Mouse (Mus musculus): ENCODE measurements around the gene Ube3b.

Gene Ube3b

DNA sequence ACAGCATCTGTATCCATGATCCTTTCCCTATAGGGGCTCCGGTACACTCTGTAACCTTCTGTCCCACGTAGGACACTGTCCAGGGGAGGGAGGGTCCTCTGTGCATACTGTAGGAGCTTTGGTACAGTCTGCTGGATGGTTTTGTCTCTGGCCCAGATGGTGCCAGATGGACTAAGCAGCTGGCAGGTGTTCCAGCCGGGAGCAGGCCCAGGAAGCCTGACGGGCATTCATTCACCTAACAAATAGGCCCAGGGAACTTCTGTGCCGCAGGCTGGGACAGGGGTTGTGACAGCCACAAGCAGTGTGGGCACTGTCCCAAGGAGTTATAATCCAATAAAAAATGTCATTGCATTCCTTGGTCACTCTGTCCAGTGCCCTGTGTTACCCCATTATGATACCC is 43.6 kb downstream of the Ube3b start:
- DNase-seq (ENCODE audit: low spot score) = no peak

DNA sequence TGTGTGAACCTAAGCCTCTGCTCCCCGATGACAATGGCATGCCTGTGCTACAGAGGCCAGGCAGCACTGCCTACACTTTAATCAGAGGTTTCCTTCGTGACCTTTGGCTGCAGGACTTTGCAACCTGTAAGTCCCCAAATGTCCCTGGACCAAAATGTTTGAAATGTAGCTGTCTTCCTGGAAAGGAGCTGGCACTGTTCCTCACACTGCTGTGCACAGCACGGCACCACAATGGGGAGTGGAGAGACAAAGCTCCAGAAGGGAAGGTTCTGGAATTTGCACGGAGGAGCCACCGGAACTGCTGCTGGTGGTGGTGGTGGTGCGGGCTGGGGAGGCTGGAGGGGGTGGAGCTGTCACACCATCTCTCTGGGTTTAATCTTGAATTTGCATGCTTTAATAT is 46.3 kb downstream of the Ube3b start:
- no peak for DNase-seq (ENCODE audit: low spot score)

DNA sequence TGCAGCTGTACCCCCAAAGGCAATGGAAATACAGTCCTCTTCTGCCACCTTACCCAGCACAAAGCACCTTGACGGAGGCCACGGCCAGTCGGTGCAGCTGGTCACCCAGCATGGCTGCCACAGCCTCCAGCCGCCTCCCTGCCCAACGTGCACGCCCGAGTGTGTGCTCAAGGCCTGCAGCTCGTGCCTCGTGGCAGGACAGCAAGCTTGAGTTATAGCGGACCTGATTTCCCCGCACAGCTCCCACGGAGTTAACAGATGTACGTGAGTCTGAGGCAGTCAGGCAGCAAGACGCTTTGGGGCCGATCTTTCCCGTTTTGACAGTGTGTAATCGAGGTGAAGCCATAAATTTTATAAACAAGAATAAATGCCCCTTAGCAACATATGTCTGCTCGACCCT is 48.2 kb downstream of the Ube3b start:
- no peak for DNase-seq (ENCODE audit: low spot score)

DNA sequence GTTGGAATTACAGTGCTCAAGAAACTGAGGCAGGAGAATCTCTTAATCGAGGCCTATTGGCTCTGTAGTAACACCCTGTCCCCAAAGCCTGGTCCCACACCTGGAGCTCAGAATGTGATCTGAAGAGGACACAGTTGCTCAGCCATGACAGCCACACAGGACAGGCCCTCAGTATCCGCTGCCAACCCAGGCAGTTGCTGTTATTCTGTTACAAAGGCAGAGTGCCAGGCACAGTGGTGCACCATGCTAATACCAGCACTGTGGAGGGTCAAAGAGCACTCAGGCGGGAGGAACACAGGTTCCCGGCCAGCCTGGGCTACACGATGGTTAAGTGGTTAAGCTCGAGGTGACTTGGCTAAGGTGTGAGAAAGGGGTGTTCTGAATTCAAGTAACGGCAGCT is 49.4 kb downstream of the Ube3b start:
- no peak for DNase-seq (ENCODE audit: low spot score)

DNA sequence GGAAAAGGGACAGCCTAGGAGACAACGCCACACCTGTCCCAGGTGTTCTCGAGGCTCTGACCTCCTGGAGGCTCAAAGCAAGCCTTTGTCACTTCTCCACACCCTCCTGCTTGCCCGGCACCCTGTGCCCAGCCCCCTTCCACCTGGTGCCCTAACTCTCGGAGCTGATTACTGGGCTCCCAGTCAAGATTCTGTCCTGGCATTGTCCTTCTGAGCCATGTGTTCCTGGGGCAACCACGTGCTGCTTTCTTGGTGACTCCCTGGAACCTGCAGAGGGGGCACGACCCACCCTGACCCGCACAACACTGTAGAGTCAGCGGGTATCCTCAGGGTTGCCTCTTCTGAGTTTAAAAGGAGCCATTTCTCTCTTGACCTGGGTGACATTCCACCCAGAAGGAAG is 54.0 kb downstream of the Ube3b start:
- DNase-seq (ENCODE audit: low spot score) = no peak

DNA sequence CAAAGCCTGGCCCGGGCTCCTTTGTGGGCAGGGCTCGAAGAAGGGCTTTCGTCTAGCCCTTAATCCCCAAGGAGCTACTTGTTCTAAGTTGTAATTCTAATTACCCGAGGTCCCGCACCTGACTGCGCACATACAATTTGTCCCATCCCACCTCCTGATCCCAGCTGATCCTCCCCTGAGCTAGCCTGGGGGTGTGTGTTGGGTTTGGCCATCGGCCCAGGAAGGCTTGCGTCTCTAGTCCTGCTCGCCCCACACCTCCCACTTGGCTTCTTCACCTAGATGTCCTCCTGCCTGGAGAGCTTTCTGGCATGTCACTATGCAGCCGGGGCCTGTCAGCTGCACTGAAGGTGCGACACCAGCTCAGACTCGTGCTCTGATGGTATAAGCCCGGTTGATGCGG is 55.2 kb downstream of the Ube3b start:
- no peak for DNase-seq (ENCODE audit: low spot score)

DNA sequence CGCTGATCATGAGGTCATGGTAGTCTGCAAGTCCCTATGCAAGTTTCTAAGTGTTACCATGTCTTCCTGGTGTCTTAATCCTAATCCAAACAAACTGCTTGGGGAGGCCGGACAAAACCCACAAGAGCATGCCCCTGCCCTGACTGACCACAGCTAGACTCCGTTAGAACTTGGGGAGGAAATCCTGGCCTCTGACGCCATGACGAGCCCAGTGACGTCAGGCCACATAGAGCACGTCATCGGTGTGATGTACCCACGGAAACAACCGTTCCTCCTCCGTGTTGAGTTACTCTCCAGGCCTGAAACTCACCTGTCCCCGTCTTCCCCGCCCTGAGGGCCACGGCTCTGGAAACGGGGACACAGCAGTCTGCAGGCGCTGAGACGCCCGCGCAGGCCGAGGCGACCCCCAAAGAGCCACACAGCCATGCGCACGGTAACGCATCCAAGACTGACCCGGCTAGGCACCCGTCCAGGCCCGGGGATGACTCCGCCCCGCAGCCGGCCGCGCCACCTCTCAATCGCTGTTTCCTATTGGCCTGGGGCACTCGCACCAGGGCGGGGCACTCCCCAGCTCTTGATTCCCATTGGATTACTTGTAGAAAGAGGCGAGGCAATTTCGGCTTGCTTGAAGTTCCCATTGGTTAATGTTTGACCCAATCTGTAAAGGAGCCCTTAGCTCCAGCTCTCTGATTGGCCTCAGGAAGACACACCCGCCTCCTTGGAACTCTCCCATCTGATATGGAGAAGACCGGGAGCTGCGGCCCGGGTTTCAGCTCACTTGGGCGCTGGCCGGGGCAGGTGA is 63.4 kb downstream of the Ube3b start, which contains the start of the genes Mmab and Mvk:
Gene Mmab, minus strand, starts transcription at position 495 of the 802 bp plus-strand sequence.
Gene Mvk, plus strand, starts transcription at position 704 of the 802 bp plus-strand sequence.
- peak; percentile 99 for DNase-seq (ENCODE audit: low spot score)

DNA sequence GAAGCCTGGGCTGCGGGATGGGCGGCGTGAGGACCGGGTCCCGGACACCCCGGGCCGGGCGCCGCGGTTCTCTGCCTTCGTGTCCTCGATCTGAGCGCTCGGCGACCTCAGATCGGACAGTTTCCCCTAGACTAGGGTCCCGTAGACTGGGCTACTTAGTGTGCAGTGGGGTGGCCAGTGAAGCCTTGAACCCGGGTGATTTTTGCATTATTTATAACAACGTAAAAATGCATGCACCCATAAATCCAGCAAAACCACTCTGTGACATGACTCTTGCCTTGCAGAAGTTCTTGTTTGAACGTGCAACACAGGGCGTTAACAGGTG is 63.9 kb downstream of the Ube3b start:
- DNase-seq (ENCODE audit: low spot score) = no peak

DNA sequence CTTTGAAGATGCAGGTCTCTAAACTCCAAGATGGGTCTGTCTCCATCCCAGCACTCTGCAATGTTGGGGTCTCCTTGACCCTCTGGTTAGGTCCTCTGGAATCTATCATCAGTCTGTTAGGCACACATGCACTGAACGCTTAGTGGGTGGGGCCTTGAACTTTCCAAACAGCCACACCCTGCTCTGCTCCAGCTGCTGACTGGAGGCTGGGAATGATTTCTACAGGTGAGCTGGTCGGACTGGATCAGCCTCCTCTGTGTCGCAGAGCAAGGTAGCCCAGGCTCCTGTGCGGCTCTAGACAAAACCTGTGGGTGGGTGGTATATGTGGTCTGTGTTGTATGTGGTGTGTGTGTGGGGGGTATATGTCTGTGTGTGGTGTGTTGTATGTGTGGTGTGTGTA is 68.6 kb downstream of the Ube3b start:
- no peak for DNase-seq (ENCODE audit: low spot score)

DNA sequence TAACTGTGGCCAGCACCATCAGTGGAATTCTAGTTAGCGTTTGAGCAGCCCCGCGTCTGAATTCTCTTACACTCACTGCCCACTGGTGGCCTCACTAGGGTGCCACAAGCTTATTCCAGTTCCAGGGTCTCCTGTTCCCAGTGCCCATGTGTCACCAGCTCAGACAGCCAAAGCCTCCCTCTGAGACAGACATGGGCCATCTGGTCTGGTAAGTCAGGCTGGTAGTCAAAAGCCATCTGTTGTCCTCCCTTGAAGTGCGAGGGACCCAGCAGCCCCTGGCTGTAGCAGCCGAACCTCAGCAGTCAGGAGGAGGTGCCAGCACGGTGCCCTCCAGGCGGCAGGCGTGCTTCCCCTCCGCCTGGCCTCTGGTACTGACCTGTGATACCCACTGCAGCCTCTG is 75.9 kb downstream of the Ube3b start:
- DNase-seq (ENCODE audit: low spot score) = no peak

DNA sequence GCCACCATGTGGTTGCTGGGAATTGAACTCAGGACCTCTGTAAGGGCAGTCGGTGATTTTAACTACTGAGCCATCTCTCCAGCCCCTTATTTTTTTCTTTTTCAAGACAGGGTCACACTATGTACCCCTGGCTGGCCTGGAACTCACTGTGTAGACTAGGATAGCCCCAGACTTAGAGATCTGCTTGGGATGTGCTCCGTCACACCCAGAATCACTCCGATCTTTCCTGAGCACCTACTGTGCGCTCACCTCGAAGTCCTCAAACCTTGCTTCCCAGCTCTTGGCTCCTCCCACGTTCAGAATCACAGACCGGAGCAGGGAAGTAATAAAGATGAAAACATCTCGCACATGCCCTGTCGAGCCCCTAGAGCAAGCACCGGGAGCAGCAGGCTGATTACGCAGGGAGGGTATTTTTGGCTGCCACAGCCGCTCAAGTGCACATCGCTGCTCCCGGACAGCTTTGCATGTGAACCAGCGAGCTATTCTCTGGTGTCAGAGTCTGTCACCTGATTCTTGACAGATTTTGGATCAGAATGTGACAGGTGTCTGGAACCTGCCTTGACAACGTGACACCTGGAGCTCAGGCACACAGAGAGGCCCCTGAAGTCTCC is 76.7 kb downstream of the Ube3b start:
- DNase-seq (ENCODE audit: low spot score) = no peak

DNA sequence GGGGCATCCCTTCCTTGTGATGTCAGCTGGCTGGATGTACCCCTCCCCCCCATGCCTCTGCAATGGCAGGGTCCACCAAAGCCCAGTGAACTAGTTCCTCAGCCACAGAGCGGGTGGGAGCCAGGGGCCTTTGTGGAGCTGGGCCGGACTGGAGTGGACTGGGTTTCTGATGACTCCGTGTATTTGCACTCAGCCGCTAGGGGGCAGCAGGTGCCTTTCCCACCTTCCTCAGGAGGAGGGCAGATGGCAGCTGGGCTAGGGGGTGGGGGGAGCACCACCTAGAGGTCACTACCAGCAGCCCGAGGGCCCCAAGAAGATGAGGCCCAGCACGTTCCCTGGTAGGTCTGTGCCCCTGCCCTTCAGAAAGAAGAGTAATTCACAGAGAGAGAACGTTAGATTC is 80.8 kb downstream of the Ube3b start:
- peak; percentile 49 for DNase-seq (ENCODE audit: low spot score)

DNA sequence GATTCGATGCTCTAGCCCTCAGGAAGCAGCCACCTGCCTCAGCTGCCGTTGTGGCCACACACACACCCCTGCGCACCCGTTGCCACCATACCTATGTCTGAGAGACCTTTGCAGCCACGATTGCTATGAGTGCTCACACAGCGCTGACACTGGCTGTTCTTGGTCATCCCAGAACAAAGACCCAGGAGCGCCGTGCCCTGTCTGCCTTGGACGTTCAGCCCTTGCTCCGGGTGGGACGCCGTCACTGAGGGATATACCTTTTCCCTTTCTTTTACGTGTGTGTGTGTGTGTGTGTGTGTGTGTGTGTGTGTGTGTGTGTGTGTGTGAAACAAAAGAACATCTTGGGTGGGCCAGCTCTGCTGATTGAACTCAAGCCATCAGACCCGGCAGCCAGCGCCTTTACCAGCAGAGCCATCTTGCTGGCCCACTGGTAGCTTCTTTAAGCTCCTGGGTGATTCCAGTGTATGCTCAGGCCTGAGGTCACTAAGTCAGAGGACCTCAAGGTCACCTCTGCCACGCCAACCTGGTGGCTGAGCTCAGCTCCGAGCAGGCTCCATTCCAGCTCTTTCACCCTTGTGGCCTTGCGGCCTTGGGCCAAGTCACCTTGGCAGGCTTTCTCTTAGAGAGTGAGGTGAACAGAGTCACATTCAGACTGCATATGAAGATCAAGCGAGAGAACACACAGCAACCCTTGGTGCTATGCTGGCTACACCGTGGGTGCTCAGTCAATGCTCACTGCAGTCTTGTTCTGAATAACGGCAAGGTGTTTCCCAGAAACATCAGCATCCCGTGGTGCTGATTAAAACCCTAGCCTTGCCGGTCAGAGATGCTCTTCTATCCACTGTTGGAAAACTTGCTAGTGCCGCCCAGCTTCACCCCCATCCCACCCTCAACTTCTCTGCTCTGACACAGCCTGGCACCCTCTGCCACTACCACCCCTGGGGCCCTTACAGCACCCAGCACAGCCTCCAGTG is 81.9 kb downstream of the Ube3b start:
- DNase-seq (ENCODE audit: low spot score) = no peak

DNA sequence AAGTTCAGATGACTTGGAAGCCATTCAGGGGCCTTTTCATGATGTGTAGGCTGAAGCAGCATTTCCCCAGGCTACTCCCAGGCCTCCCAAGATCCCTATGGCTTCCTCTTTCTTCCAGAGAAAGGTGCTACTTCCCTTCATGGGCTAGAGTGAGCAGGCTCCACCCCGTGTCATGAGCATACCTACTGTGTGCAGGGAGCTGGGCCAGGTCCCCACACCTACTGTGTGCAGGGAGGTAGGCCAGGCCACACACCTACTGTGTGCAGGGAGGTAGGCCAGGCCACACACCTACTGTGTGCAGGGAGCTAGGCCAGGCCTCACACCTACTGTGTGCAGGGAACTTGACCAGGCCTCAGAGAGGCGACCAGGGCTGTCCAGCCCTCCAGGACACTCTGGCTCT is 84.2 kb downstream of the Ube3b start:
- DNase-seq (ENCODE audit: low spot score) = no peak

DNA sequence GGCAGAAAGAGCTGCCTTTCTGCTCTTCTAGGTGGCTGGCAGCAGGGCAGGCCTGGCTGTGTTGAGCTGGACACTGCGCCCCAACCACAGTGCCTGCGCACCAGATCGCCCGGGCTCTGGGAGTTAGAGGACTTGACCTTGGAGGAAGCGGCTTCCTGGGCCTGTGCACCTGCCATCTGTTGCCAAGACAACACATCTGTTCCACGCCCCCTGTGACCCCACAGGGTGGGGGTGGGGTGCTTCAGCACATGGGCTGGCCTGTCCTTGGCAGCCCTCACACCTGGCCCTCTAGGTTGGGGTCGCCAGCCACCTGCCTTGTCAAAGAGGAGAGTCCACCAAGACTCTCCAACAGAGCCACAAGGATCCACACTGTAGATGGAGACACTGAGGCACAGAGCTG is 85.2 kb downstream of the Ube3b start:
- no peak for DNase-seq (ENCODE audit: low spot score)

DNA sequence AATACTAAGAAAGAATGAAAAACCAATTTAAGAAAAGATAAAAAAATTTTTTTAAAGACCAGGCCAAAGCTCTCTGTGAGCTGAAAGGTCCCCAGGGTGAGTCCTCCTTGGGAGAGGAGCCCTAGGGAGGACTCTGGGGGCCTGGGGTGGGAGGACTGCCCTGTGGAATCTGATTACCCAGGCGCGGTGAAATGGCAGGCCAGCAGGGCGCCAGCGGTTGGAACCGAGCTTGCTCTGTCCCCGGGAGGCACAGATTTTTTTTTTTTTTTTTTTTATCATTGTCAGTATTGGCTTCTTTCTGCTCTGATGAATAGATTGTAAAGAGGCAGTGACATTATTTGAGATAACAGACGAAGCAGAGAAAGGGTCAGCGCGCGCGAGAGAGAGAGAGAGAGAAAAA is 86.6 kb downstream of the Ube3b start:
- no peak for DNase-seq (ENCODE audit: low spot score)

DNA sequence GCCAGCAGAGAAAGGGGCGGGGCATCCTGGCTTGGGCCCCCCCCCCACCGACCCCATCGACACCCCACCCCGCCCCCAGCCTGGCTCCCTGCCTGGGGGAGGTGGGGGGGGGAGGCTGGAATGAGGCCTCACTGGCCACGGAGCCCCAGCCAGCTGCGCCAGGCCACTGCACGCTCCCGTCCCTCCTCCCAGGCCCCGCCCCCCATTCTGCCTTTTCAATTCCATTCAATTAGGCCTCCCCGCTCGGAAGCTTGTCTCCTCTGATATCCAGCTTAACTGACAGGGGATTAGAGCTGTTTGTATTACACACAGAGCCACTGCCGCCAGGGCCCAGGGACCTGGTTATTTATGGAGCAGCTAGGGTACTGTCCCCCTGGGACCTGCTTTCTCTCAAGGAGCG is 87.0 kb downstream of the Ube3b start:
- peak; percentile 30 for DNase-seq (ENCODE audit: low spot score)

DNA sequence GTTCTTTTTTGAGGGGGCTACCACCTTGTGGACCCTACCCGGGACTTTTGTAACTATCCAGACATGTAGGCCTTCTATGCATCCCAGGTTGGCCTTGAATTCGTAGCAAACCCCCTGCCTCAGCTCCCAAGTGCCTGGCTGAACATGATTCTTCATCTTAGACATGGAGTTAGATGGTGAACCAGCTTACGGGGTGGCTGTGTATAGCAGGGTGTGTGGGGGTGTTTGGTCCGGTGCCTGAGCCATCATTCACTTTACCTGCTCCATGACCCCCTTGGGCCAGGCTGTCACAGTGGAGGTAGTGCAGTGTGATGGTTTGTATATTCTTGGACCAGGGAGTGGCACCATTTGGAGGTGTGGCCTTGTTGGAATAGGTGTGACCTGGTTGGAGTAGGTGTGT is 87.6 kb downstream of the Ube3b start:
- DNase-seq (ENCODE audit: low spot score) = no peak

DNA sequence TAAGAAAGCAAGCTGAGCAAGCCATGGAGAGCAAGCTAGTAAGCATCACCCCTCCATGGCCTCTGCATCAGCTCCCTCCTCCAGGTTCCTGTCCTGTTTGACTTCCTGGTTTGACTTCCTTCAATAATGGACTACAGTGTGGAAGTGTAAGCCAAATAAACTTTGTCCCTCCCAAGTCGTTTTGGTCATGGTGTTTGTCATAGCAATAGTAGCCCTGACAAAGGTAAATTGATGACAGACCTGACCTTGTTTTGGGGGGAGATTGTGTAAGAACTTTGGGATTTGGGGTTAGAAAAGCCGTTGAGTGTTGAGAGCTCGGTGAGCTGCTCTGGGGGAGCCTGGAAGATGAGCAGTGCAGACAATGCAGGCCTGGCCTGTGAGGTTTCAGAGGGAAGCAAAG is 90.0 kb downstream of the Ube3b start:
- no peak for DNase-seq (ENCODE audit: low spot score)
